Mouse (Mus musculus): Measurements from ENCODE around the gene Nfib. TPM values are rescaled to one million over a fixed set of nuclear protein-coding genes. Genes with fewer than 3 reads are reported as not detected.

Nfib gene
- total and polyA plus RNA-seq, 3 experiments = 0.16 TPM; not detected in 2

GRCm38 (mm10) chr4:82249518-82250354 is 455.8 kb downstream of the Nfib start:
- DNase-seq (ENCODE audit: low spot score) = no peak
- ATAC-seq (ENCODE audit: extremely low read depth, insufficient number of reproducible peaks, low FRiP score, poor library complexity, severe bottlenecking) = no peak
- Histone ChIP-seq H3K9me3 (replicated peaks) (peaks cover 11% of the 10 kb centered on the region), H3K36me3 (replicated peaks) (no peaks in the 10 kb centered on the region), H3K4me3 (ENCODE audit: low read depth, low read length) (no peak overlapping the region), H3K4me1 (ENCODE audit: insufficient read depth, low read depth, low read length) (no peaks in the 10 kb centered on the region), H3K27me3 (ENCODE audit: insufficient read depth, low read length) (no peaks in the 10 kb centered on the region)
- TF ChIP-seq GATA1 (IDR thresholded peaks at IDR 0.05; ENCODE audit: borderline replicate concordance, low read length) (no peak), CTCF (IDR thresholded peaks at IDR 0.05; ENCODE audit: low read depth, low read length) (no peak)

DNA sequence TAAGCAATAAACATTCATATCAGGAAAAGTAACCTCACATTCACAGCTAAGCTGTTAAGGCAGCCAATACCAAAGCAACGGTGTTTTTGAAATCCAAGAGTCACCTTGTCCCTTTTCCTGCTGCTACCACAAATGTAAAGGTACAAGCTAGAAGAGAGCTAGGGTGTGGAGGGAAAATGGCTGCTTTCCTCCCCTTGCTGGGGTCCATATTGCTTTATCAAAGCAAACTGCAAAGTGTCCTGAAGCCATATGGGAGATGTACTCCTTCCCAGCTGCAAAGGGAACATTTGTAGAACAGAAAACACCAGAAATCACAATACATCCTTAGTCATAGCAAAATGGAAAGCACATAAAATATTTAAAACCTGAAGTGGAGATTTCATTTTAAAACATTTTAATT is 456.6 kb downstream of the Nfib start:
- no peak for ATAC-seq (ENCODE audit: extremely low read depth, insufficient number of reproducible peaks, low FRiP score, poor library complexity, severe bottlenecking)
- no peak for TF ChIP-seq CTCF (IDR thresholded peaks at IDR 0.05; ENCODE audit: low read depth, low read length)
- TF ChIP-seq TAL1 (conservative IDR thresholded peaks at IDR 0.05; ENCODE audit: low read depth, low read length) = no peak
- no peak for TF ChIP-seq GATA1 (IDR thresholded peaks at IDR 0.05; ENCODE audit: borderline replicate concordance, low read length)
- TF ChIP-seq POLR2AphosphoS5 (IDR thresholded peaks at IDR 0.05; ENCODE audit: insufficient replicate concordance, low read depth, low read length) = no peak
- TF ChIP-seq GATA2 (IDR thresholded peaks at IDR 0.05; ENCODE audit: borderline replicate concordance, low read depth, low read length) = no peak
- Histone ChIP-seq H3K36me3 (replicated peaks) (no peaks in the 10 kb centered on the region), H3K4me1 (ENCODE audit: insufficient read depth, low read depth, low read length) (no peaks in the 10 kb centered on the region), H3K9me3 (replicated peaks) (peaks cover 11% of the 10 kb centered on the region), H3K4me3 (ENCODE audit: low read depth, low read length) (no peak overlapping the region), H3K27me3 (ENCODE audit: insufficient read depth, low read length) (no peaks in the 10 kb centered on the region)
- no peak for DNase-seq (ENCODE audit: low spot score)

- DNase-seq (ENCODE audit: low spot score) (no peak), ATAC-seq (ENCODE audit: extremely low read depth, insufficient number of reproducible peaks, low FRiP score, poor library complexity, severe bottlenecking) (no peak)
- H3K9me3 ChIP-seq (replicated peaks) = peaks cover 11% of the 10 kb centered on the region
- H3K27me3 ChIP-seq (ENCODE audit: insufficient read depth, low read length) = no peaks in the 10 kb centered on the region
- TF ChIP-seq CTCF (IDR thresholded peaks at IDR 0.05; ENCODE audit: low read depth, low read length) (no peak), TAL1 (conservative IDR thresholded peaks at IDR 0.05; ENCODE audit: low read depth, low read length) (no peak), GATA1 (IDR thresholded peaks at IDR 0.05; ENCODE audit: borderline replicate concordance, low read length) (no peak), POLR2AphosphoS5 (IDR thresholded peaks at IDR 0.05; ENCODE audit: insufficient replicate concordance, low read depth, low read length) (no peak), GATA2 (IDR thresholded peaks at IDR 0.05; ENCODE audit: borderline replicate concordance, low read depth, low read length) (no peak)
- no peaks in the 10 kb centered on the region for H3K4me1 ChIP-seq (ENCODE audit: insufficient read depth, low read depth, low read length)
- H3K36me3 ChIP-seq (replicated peaks) = no peaks in the 10 kb centered on the region
- no peak overlapping the region for H3K4me3 ChIP-seq (ENCODE audit: low read depth, low read length)
These were observed 457.5 kb downstream of the Nfib start for GRCm38 (mm10) chr4:82248031-82248430.

DNA sequence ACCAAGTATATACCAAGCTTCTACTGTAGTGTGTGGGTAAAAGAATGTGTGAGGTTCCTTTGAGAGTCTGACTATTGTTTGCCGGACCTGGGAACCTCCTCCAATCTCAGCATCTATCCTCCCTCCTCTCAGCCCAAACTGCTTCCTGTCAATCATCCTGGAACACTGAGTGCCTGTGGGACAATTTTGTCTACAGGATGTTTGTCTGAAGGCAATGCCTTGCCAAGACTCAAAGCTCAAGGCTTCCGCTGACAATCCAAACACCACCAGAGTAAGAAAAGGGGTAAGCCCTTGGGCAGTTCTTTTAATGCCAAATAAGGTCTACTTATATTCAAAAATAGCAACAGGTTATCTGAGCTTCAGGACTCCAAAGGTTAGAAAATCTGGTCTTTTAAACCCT is 459.3 kb downstream of the Nfib start:
- DNase-seq (ENCODE audit: low spot score) (no peak), ATAC-seq (ENCODE audit: extremely low read depth, insufficient number of reproducible peaks, low FRiP score, poor library complexity, severe bottlenecking) (no peak)
- H3K4me1 ChIP-seq (ENCODE audit: insufficient read depth, low read depth, low read length) = no peaks in the 10 kb centered on the region
- no peaks in the 10 kb centered on the region for H3K36me3 ChIP-seq (replicated peaks)
- H3K4me3 ChIP-seq (ENCODE audit: low read depth, low read length) = no peak overlapping the region
- TF ChIP-seq TAL1 (conservative IDR thresholded peaks at IDR 0.05; ENCODE audit: low read depth, low read length) = no peak
- TF ChIP-seq CTCF (IDR thresholded peaks at IDR 0.05; ENCODE audit: low read depth, low read length) = no peak
- no peak for TF ChIP-seq GATA1 (IDR thresholded peaks at IDR 0.05; ENCODE audit: borderline replicate concordance, low read length)
- TF ChIP-seq GATA2 (IDR thresholded peaks at IDR 0.05; ENCODE audit: borderline replicate concordance, low read depth, low read length) = no peak
- TF ChIP-seq POLR2AphosphoS5 (IDR thresholded peaks at IDR 0.05; ENCODE audit: insufficient replicate concordance, low read depth, low read length) = no peak
- no peaks in the 10 kb centered on the region for H3K27me3 ChIP-seq (ENCODE audit: insufficient read depth, low read length)
- peaks cover 7% of the 10 kb centered on the region for H3K9me3 ChIP-seq (replicated peaks)

Other genes with a start within 250 kb of the Nfib start
- gene Zdhhc21, start 154.2 kb upstream of the Nfib start, total RNA-seq (2014; fragmentation: Nextera tagmentation) = 41.8 and 55.3 TPM in 2 replicates
- 23.9 and 28.6 TPM in 2 replicates for gene Zdhhc21, start 154.2 kb upstream of the Nfib start, total RNA-seq (2017)
- 2.2 and 2.9 TPM in 2 replicates for gene Zdhhc21, start 154.2 kb upstream of the Nfib start, polyA plus RNA-seq (2012)
- not detected in 2 replicates for gene Cer1, start 179.4 kb upstream of the Nfib start, total RNA-seq (2014; fragmentation: Nextera tagmentation)
- gene Cer1, start 179.4 kb upstream of the Nfib start, total RNA-seq (2017) = 0.06 TPM in 1 of 2 replicates, not detected in the other
- gene Cer1, start 179.4 kb upstream of the Nfib start, polyA plus RNA-seq (2012) = not detected in 2 replicates

Measured in G1E (cell line).